Mouse (Mus musculus) layer of hippocampus, postnatal 10 days (tissue): ENCODE measurements around the gene Grik1. TPM values are rescaled to one million over a fixed set of nuclear protein-coding genes. Genes with fewer than 3 reads are reported as not detected.

Experiments used
- DNase-seq, 2 experiments: peaks; one replicate each; pipeline ENCODE4 v3.0.0; 2021; ENCODE audit warnings: low spot score in 2 of 2
- total RNA-seq, 2 experiments: library from RNA; stranded (reverse); gene quantifications; 2 replicates each; pipeline ENCODE4 v1.2.3; 2021

Grik1 gene
- total RNA-seq, 2 experiments from 2014 or later = 29.8 to 32.1 TPM

DNA sequence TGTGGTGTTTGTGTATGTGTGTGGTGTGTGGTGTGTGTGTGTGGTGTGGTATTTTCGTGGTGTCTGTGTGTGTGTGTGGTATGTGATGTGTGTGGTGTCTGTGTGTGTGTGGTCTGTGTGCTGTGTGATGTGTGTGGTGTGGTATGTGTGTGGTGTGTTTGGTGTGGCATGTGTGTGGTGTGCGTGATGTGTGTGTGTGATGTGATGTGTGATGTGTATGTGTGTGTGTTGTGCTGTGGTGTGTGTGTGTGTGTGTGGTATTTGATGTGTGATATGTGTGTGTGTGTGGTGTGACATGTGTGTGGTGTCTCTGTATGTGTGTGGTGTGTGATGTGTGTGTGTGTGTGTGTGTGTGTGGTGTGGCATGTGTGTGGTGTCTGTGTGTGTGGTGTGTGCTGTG, 388.9 kb downstream of the Grik1 start:
- no peak for DNase-seq

DNA sequence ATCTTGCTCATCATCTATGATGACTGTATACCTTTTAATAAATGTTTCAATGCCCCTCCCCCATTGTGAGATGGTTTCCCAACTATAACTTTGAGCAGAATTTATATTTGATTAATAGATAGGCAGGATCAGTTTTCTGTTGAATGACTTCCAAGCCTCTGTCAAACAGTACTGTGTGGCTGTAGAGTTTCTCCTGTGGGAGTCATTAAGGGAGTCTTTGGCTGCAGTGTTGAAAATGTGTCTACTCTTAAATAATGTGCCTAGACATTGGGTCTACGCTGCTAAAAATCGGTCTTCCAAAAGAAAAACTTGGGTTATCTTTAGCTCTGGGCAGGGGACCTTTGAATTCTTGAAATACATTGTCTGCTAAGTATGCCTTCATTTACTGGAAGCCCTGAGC, 414.1 kb downstream of the Grik1 start:
- no peak for DNase-seq

DNA sequence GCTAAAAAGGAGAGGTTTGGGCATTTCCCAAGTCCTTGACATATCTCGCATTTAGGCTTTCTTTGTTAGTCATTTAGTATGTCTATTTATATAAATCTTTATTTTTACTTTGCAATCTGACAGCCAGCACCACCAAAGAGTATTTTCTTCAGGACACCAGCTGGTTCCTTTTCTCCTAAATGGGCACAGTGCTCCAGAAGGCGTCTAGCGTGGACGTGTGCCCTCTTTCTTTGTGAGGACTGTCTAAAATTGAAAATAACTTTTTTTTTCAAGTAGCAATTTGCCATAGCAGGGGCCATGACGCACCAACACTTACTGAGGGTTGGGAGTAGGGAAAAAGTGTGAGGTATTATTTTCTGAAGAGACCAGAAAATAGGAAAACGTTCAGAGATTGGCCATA, 425.5 kb downstream of the Grik1 start:
- no peak for DNase-seq

DNA sequence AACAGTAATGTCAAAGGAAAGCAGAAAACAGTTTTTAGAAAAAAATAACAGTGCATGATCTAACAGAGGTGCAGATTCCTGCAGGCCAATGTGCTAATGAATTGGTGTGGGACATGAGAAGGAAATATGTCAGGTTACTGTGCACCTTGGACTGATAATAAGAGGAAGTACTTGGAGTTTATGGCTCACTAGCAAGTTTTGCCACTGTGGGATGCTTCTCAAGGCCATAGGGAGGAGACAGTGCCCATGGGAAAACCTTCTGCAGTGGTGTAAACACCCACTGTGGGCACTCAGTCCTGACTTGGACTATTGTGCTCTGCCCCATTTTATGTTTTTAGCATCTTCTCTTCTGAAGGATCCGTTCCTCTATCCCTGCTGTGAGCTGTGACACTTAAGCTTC, 428.3 kb downstream of the Grik1 start:
- DNase-seq = no peak

DNA sequence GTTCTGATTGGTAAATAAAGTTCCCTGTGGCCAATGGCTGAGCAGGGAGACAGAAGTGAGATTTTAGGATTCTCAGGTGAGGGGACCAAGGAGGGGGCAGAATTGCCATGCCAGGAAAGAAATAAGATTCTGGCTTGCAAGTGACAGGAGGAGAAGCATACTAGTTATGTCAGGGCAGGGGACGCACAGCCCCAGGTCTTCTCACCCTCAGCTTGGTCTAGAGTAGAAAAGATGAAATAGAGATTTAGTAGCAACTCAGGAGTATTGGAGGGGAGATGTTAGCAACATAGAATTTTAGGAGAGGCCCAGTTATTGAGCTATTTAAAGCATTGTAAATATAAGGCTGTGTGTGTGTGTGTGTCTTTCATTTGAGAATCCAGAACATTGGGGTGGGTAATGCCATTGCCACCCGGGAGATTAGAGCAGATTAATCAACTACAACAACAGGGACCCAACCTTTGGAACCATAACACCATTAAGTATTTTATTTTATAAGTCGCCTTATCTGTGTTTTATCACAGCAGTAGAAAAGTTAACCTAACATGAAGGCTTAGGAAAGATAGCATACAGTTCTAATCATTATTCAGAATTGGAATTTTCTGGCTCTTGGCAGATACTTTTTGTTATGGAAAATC, 436.5 kb downstream of the Grik1 start:
- no peak for DNase-seq

DNA sequence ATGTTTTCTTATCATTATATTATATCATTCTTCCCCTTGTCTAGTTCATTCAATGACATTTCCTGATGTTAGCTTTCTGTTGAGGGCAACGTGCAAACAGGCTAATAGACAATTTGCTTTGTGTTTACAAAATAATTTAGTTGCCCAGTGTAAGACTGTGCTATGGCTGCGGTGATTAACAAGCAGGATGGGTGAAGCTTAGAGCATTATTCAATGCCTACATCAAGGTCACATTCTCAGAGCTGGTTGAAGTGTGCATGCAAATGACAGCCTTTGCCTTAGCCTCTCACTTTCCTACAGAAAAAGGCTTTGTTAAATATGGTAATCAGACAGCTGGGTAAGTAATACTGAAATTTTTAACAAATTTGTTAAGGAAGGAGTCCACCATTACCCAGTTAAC, 438.5 kb downstream of the Grik1 start:
- DNase-seq = no peak

DNA sequence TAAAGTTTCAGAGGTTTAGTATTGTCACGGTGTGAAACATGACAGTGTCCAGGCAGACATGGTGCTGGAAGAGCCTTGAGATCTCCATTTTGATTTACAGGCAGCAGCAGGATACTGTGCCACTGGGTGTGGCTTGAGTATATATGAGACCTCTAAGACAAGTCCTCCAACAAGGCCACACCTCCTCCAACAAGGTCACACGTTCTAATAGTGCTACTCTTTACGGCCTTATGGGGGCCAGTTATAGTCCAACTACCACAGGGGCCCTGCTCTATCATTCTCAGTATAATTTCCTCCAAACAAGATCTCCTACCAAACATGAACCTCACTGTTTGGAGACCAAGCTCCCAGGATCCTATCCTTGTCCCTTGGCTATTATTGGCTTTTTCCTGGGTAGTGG, 441.3 kb downstream of the Grik1 start:
- no peak for DNase-seq

Other genes with a start within 250 kb of the Grik1 start
- not detected for gene Cldn17, start 216.7 kb upstream of the Grik1 start, total RNA-seq